Mouse (Mus musculus) heart, embryonic 15.5 days (tissue): Measurements from ENCODE around the gene Pik3c2a. TPM values are rescaled to one million over a fixed set of nuclear protein-coding genes. Genes with fewer than 3 reads are reported as not detected.
"Not testable (repeated sequence)": the region's sequence is repeated elsewhere in the genome, so short reads cannot be mapped to it uniquely, and the experiment has no call there.

Experiments
- ATAC-seq: fragments of 200-750 bp; cut with Nextera tagmentation; replicated peaks from 2 replicates; pipeline ENCODE4 v1.8.0; 2017; ENCODE audit warnings: low read depth, moderate TSS enrichment; ENCODE audit not compliant: insufficient number of reproducible peaks, insufficient read depth, low FRiP score
- H3K27ac ChIP-seq: fragments of 300-500 bp; sonication (generic); 2 replicates; pipeline ENCODE4 v1.5.1; 2015; ENCODE audit warnings: mild to moderate bottlenecking, inconsistent platforms
- H3K27me3 ChIP-seq: fragments of 300-500 bp; sonication (generic); 2 replicates; pipeline ENCODE4 v1.6.1; 2015; ENCODE audit warnings: inconsistent platforms
- H3K36me3 ChIP-seq: fragments of 300-500 bp; sonication (generic); 2 replicates; pipeline ENCODE4 v1.6.1; 2015; ENCODE audit warnings: mild to moderate bottlenecking, inconsistent platforms
- H3K4me1 ChIP-seq: fragments of 300-500 bp; sonication (generic); replicated peaks from 2 replicates; pipeline ENCODE4 v1.6.1; 2015; ENCODE audit warnings: inconsistent platforms
- H3K4me2 ChIP-seq: fragments of 300-500 bp; sonication (generic); 2 replicates; pipeline ENCODE4 v1.6.1; 2015; ENCODE audit warnings: inconsistent platforms, mild to moderate bottlenecking, moderate library complexity
- H3K4me3 ChIP-seq: fragments of 300-500 bp; sonication (generic); 2 replicates; pipeline ENCODE4 v1.5.1; 2015; ENCODE audit warnings: mild to moderate bottlenecking, inconsistent platforms
- H3K9ac ChIP-seq: fragments of 300-500 bp; sonication (generic); 2 replicates; pipeline ENCODE4 v1.6.1; 2015; ENCODE audit warnings: mild to moderate bottlenecking, inconsistent platforms
- H3K9me3 ChIP-seq: fragments of 300-500 bp; sonication (generic); replicated peaks from 2 replicates; pipeline ENCODE4 v1.6.1; 2016; ENCODE audit warnings: inconsistent platforms
- WGBS: fragments of 180-500 bp; shearing (Covaris S2); methylation state at CpG from one replicate; pipeline ENCODE4 v1.1.7; 2015; ENCODE audit warnings: mixed read lengths; 5-methylcytosine and 5-hydroxymethylcytosine counted together
- polyA plus RNA-seq: library from polyadenylated mRNA; unstranded; fragments of >200 nt; fragmentation: Nextera tagmentation; extraction: Ambion mirVana; gene quantifications from 2 replicates; pipeline ENCODE4 v1.2.1, GENCODE M21; 2015

Gene Pik3c2a
- polyA plus RNA-seq, 1 experiment from 2014 or later = 14.7 TPM

GRCm38 (mm10) chr7:116387389-116387788, 55.9 kb downstream of the Pik3c2a start:
- H3K4me1 ChIP-seq, H3K9ac ChIP-seq, H3K9me3 ChIP-seq, H3K27ac ChIP-seq, H3K4me3 ChIP-seq, H3K27me3 ChIP-seq, H3K36me3 ChIP-seq, ATAC-seq, H3K4me2 ChIP-seq: not testable (repeated sequence)
- 97% methylated on average over 2 of the region's 2 CpGs for WGBS

DNA sequence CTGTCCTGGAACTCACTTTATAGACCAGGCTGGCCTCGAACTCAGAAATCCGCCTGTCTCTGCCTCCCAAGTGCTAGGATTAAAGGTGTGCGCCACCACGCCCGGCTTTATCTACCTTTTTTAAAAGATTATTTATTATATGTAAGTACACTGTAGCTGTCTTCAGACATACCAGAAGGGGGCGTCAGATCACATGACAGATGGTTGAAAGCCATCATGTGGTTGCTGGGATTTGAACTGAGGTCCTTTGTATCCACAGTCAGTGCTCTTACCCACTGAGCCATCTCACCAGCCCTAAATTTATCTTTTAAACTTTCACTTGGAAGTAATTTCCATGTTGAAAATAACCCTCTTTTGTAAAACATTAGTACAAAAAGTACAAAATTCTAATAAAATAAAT, 64.1 kb downstream of the Pik3c2a start:
- H3K4me3 ChIP-seq, ATAC-seq, H3K4me1 ChIP-seq, H3K27me3 ChIP-seq, H3K27ac ChIP-seq, H3K4me2 ChIP-seq, H3K9me3 ChIP-seq, H3K9ac ChIP-seq: not testable (repeated sequence)
- 93% methylated on average over 6 of the region's 6 CpGs for WGBS
- peaks cover 23% of the 10 kb centered on the region for H3K36me3 ChIP-seq

GRCm38 (mm10) chr7:116374284-116374683, 69.0 kb downstream of the Pik3c2a start:
- Histone ChIP-seq H3K36me3 (peaks cover 31% of the 10 kb centered on the region), H3K27me3 (no peaks in the 10 kb centered on the region), H3K4me2 (no peak overlapping the region), H3K4me1 (no peaks in the 10 kb centered on the region), H3K4me3 (no peak overlapping the region), H3K9ac (no peak overlapping the region), H3K9me3 (no peaks in the 10 kb centered on the region), H3K27ac (no peak overlapping the region)
- 92% methylated on average over 1 of the region's 1 CpGs for WGBS
- ATAC-seq = no peak

DNA sequence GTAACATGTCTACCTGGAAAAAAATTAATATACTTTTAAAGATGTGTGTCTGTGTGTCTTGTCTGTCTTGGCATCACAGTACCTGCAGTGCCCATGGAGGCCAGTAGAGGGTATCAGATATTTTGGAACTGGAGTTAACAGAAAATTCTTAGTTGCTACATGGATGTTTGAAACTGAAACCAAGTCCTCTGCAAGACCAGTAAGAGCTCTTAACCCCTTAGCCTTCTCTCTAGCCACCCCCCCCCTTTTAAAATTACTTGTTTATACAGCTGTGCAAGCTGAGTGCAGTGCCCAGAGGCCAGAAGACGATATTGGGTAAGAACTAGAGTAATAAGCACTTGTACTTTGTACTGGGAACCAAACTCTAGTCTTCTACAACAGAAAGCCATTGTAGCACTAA, 107.0 kb downstream of the Pik3c2a start:
- Histone ChIP-seq H3K4me3 (no peak overlapping the region), H3K36me3 (peaks cover 31% of the 10 kb centered on the region), H3K9ac (no peak overlapping the region), H3K27me3 (no peaks in the 10 kb centered on the region), H3K4me2 (no peak overlapping the region), H3K9me3 (no peaks in the 10 kb centered on the region), H3K27ac (no peak overlapping the region), H3K4me1 (peaks cover 13% of the 10 kb centered on the region)
- no peak for ATAC-seq
- WGBS = 67% methylated on average over 1 of the region's 1 CpGs

GRCm38 (mm10) chr7:116335133-116335532, 108.1 kb downstream of the Pik3c2a start:
- ATAC-seq = no peak
- WGBS = 79% methylated on average over 6 of the region's 6 CpGs
- Histone ChIP-seq H3K27me3 (no peaks in the 10 kb centered on the region), H3K4me1 (peaks cover 13% of the 10 kb centered on the region), H3K36me3 (peaks cover 35% of the 10 kb centered on the region), H3K9me3 (no peaks in the 10 kb centered on the region), H3K4me2 (peak overlapping the region; percentile 77), H3K27ac (no peak overlapping the region), H3K9ac (no peak overlapping the region), H3K4me3 (peak overlapping the region; percentile 91)

- no peak overlapping the region for H3K27ac ChIP-seq
- H3K9ac ChIP-seq = peak overlapping the region; percentile 96
- no peaks in the 10 kb centered on the region for H3K27me3 ChIP-seq
- ATAC-seq = no peak
- H3K4me2 ChIP-seq = peak overlapping the region; percentile 77
- 17% methylated on average over 8 of the region's 8 CpGs for WGBS
- peaks cover 13% of the 10 kb centered on the region for H3K4me1 ChIP-seq
- peak overlapping the region; percentile 91 for H3K4me3 ChIP-seq
- H3K9me3 ChIP-seq = no peaks in the 10 kb centered on the region
- peaks cover 36% of the 10 kb centered on the region for H3K36me3 ChIP-seq
Measured at GRCm38 (mm10) chr7:116334669-116335038, 108.6 kb downstream of the Pik3c2a start.

- Histone ChIP-seq H3K9ac (peak within 1 kb of the TSS; percentile 96), H3K27me3 (no peaks in the 10 kb centered on the region), H3K27ac (peak within 1 kb of the TSS; percentile 89), H3K4me2 (peak within 1 kb of the TSS; percentile 77), H3K9me3 (no peaks in the 10 kb centered on the region), H3K36me3 (peaks cover 35% of the 10 kb centered on the region), H3K4me3 (peak within 1 kb of the TSS; percentile 91), H3K4me1 (peaks cover 13% of the 10 kb centered on the region)
- WGBS = under 1% methylated on average over 78 of the region's 78 CpGs
- ATAC-seq = peak; percentile 99
Measured at GRCm38 (mm10) chr7:116333713-116334668, 109.3 kb downstream of the Pik3c2a start, which contains the start of gene Rps13. Rps13 (minus strand) TSS chr7:116334195.

DNA sequence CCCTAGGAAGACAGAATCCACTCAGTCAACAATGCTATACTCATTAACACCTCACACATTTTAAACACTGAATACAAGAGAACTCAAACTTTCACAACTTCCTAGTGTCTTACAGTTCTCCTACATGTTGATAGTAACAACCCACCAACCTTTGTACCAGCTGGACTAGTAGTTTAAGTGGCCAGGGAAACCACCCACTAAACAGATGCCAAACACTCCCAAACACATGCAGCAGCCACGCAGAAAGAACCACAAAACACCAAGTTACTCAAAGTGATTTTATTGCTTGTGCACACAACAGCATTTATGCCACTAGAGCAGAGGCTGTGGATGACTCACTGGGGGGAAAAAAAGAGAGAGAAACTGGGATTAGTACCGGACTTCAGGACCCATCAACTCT, 112.0 kb downstream of the Pik3c2a start:
- Histone ChIP-seq H3K4me1 (peaks cover 13% of the 10 kb centered on the region), H3K4me3 (no peak overlapping the region), H3K9me3 (no peaks in the 10 kb centered on the region), H3K4me2 (no peak overlapping the region), H3K27ac (no peak overlapping the region), H3K27me3 (no peaks in the 10 kb centered on the region), H3K36me3 (peaks cover 38% of the 10 kb centered on the region), H3K9ac (no peak overlapping the region)
- ATAC-seq = no peak
- WGBS = 89% methylated on average over 2 of the region's 2 CpGs

DNA sequence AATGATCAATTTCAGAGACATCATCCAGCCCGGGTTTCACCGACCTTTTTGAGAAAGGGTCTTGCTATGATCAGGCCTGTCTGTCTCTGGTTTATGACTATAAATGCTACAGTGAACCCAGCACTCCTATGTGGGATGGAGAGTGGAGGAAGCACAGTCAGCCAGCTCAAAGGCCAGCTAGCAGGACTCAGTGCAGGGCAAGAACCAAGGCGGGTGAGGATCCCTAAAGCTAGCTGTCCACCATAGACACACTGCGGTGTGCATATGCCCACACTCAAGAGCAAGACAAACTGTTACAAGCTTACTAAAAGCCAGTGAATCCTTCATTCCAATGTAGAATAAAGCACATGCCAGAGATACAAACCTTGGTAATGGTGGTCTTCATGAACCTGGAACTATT, 113.4 kb downstream of the Pik3c2a start:
- peaks cover 38% of the 10 kb centered on the region for H3K36me3 ChIP-seq
- no peaks in the 10 kb centered on the region for H3K27me3 ChIP-seq
- H3K9ac ChIP-seq = no peak overlapping the region
- no peak overlapping the region for H3K4me2 ChIP-seq
- no peak overlapping the region for H3K4me3 ChIP-seq
- WGBS = 87% methylated on average over 4 of the region's 4 CpGs
- no peaks in the 10 kb centered on the region for H3K9me3 ChIP-seq
- H3K27ac ChIP-seq = no peak overlapping the region
- no peak for ATAC-seq
- peaks cover 13% of the 10 kb centered on the region for H3K4me1 ChIP-seq

DNA sequence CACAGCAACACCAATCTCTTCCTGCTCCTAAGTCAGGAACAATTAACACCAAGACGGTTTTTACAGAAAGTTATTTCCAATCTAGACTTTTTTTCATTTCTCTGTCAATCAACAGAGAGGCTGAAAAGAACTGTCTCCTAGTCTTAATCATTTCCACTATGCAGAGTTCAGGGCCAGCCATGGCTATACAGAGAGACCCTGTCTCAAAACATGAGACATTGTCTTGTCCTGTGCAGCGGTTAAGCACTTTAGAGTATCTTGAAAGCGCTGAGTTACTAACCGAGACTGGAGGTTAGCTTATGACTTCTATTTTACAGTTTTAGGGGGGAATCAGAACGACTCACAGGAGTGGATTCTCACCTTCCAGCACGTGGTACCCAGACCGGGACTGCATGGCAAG, 114.5 kb downstream of the Pik3c2a start:
- Histone ChIP-seq H3K9me3 (no peaks in the 10 kb centered on the region), H3K27me3 (no peaks in the 10 kb centered on the region), H3K27ac (no peak overlapping the region), H3K4me3 (no peak overlapping the region), H3K4me2 (no peak overlapping the region), H3K36me3 (peaks cover 38% of the 10 kb centered on the region), H3K9ac (no peak overlapping the region), H3K4me1 (peaks cover 13% of the 10 kb centered on the region)
- WGBS = 64% methylated on average over 7 of the region's 7 CpGs
- no peak for ATAC-seq

GRCm38 (mm10) chr7:116327901-116328300, 115.3 kb downstream of the Pik3c2a start:
- H3K9ac ChIP-seq = no peak overlapping the region
- H3K9me3 ChIP-seq = no peaks in the 10 kb centered on the region
- 62% methylated on average over 5 of the region's 5 CpGs for WGBS
- H3K36me3 ChIP-seq = peaks cover 38% of the 10 kb centered on the region
- no peak overlapping the region for H3K27ac ChIP-seq
- no peak for ATAC-seq
- peaks cover 13% of the 10 kb centered on the region for H3K4me1 ChIP-seq
- H3K4me3 ChIP-seq = no peak overlapping the region
- no peak overlapping the region for H3K4me2 ChIP-seq
- H3K27me3 ChIP-seq = no peaks in the 10 kb centered on the region
